Mouse (Mus musculus): ENCODE results near the gene Scn8a.

Scn8a gene

GRCm38 (mm10) chr15:101092829-101093648 is 223.4 kb downstream of the Scn8a start:
- DNase-seq (ENCODE audit: low spot score in 2 of 2): no peak

GRCm38 (mm10) chr15:101093988-101094387 is 224.3 kb downstream of the Scn8a start:
- no peak for DNase-seq (ENCODE audit: low spot score in 2 of 2)

GRCm38 (mm10) chr15:101094979-101095378 is 225.3 kb downstream of the Scn8a start:
- no peak for DNase-seq (ENCODE audit: low spot score in 2 of 2)

- no peak for DNase-seq (ENCODE audit: low spot score in 2 of 2)
Measured at GRCm38 (mm10) chr15:101095392-101095791, 225.7 kb downstream of the Scn8a start.

All from cerebellum, postnatal 4 days (tissue).